Mouse (Mus musculus) R1 (cell line): ENCODE data around the gene Serinc3.
"Not testable (repeated sequence)": the region's sequence is repeated elsewhere in the genome, so short reads cannot be mapped to it uniquely, and the experiment has no call there.

Experiments
- DNase-seq: peaks from one replicate; pipeline ENCODE4 v3.0.0-alpha.2; 2018; ENCODE audit warnings: low read depth, low spot score

Gene Serinc3

GRCm38 (mm10) chr2:163631223-163631622, 13.7 kb downstream of the Serinc3 start:
- DNase-seq, result no peak

DNA sequence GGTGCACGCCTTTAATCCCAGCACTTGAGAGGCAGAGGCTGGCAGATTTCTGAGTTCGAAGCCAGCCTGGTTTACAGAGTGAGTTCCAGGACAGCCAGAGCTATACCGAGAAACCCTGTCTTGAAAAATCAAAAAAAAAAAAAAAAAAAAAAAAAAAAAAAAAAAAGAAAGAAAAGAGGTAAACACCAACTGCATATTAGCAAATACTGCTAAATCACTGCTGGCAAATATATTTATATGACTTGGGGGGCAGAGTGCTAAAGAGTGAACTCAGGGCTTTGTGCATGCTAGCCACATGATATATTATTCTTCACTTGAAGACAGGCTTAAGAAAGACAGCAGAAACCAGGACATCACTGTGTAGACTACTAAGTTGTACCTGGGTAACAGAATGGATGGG, 23.5 kb downstream of the Serinc3 start:
- not testable (repeated sequence) for DNase-seq

DNA sequence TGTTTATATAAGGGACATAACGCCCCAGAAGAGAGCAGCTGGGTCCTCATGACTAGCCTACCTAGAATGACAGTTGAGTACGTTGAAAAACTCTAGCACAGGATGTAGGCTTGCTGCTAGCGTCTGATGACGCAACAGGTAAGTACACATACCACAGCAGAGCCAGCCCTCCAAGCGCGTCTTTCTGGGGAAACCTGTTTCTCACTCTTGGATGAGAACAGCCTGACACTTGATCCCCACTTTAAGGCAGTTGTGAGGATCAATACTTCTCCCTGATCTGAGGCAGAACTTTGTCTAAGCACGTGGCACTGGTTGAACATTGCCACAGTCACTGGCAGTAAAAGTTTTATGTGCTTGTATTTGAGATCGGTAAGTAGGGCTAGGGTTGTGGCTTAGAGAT, 24.5 kb downstream of the Serinc3 start:
- no peak for DNase-seq

GRCm38 (mm10) chr2:163617874-163618273, 27.1 kb downstream of the Serinc3 start:
- no peak for DNase-seq

DNA sequence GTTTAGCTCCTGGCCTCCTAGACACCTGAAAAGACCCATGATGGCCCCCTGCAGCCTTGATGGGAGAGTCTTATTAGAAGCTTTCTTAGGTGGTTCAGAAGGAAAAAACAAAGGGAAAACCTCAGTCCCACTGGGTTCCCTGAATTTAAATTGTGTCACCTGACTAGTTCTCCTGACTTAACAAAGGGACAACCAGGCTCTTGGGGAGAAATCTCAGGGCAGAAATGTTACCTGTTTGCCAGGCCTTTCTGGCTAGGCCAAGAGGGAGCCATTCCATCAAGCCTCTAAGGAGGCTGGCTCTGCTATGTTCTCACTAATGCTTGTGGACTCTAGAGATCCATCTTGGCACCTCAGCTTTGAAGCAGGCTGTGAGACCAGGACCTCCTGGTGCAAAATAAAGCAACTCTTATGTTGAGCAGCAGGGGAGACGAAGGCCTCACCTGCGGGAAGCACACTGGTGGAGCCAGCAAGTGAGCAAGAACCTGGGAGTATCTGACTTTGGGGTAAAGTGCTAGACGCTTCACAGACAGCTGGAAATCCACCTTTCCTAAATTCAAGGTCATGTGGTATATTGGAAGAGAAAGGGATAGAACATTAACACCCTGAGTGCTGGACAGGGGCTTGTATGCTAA, 27.6 kb downstream of the Serinc3 start:
- peak; percentile 16 for DNase-seq

DNA sequence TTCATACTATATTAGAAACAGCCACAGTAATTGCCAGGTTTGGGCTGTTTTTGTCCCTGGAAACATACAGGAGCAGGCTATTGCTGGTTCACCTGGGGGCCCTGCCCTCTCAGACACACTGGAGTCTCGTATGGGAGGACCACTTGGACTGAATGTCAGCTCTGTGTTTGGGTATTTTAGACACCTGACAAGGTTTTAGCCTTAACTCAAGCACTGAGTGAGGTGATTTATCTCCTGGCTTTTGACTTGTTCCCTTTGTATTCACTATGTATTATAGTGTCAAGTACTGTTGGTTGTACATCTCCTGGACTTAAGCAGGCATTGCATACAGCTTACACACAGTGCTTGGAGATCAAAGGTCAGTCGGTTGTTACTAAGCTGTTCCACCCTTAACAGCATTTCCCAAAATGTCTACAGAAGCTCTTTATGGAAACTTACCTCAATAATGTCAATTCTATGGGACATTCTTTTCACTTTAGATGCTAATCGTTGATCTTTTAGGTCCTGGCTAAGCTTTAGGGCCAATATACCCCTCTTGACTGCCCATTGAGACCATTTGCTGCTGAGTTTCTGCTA, 28.2 kb downstream of the Serinc3 start:
- no peak for DNase-seq

DNA sequence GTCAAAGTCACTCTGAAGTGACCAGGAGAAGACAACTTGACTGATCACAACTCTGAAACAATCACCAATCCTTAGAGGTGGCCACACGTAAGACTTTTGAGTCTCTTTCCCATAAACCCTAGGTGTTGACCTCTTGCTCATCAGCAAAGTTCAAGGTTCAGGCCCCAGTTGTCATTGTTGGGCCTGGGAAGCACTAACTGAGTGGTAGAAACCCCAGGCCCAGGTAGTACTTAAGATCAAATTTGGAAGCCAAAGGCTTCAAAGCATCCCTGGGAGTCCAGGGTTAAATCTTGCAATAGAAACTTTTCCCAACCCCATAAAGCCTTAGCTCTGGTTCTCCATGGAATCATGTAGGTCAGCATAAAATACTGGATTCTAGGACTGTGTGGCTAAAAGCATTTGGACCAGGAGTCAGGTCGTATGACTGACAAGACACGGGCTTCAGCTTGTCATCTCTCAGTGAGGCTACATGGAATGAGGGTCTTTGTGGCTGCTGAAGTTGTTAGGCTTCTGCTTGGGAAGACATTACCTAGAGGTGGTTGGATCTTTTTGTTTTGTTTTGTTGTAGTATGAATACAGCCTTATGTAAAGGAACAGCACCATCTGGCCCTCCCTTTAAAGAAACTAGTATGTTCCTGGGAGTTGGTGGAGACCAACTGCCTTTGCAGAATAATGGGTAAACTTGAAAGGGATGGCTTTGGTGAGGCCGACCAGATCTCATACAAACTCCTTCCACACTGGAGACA, 28.9 kb downstream of the Serinc3 start:
- no peak for DNase-seq

GRCm38 (mm10) chr2:163615401-163615800, 29.5 kb downstream of the Serinc3 start:
- no peak for DNase-seq

DNA sequence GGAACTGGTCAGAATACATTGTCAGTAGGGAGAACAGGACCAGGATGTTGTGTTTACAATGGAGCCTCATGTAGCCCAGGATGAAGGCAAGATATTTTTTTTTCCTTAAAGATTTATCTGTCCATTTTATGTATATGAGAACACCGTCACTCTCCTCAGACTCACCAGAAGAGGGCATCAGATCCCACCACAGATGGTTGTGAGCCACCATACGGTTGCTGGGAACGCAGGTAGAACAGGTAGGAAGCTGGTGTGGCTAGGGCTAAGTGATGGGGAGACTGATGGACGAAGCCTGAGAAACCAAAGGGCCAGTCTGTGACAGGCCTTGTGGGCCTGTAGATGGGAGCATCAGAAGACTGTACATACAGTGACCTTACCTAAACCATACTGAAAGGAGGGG, 30.9 kb downstream of the Serinc3 start:
- no peak for DNase-seq

- DNase-seq, result no peak
These were observed 31.7 kb downstream of the Serinc3 start for GRCm38 (mm10) chr2:163613206-163613605.

- DNase-seq, result peak; percentile 23
These were observed 33.8 kb downstream of the Serinc3 start for GRCm38 (mm10) chr2:163611176-163611575.

DNA sequence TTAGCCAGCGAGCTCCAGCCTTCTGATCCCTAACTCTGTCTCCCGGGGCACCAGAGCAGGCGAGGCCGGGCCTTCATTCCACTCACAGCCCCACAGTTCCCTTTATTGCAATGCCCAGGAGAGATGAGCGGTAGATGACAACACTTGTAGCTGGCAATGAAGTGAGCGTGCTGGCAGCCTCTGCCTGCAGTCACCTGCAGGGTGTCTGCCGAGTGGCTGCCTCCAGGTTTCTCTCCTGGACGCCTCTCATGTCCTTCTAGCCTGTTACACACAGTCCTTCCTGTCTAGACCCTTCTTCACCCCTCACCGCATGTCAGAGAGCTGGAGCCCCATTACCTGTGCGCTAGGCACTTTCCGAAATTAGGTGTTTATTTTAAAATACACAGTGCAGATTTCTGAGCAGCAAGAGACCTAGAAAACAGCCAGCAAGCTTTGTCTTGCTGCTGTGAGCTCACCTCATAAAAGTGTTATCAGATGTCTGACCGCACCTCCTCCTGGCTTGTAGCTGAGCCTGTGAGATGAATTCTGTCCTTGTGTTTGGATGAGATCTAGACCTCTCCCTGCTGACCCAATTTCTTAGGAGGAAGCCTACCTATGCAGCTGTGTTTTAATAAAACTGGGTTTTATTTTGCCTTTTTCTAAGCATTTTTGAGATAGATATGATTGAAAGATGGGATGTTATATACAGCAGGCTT, 35.5 kb downstream of the Serinc3 start:
- no peak for DNase-seq

DNA sequence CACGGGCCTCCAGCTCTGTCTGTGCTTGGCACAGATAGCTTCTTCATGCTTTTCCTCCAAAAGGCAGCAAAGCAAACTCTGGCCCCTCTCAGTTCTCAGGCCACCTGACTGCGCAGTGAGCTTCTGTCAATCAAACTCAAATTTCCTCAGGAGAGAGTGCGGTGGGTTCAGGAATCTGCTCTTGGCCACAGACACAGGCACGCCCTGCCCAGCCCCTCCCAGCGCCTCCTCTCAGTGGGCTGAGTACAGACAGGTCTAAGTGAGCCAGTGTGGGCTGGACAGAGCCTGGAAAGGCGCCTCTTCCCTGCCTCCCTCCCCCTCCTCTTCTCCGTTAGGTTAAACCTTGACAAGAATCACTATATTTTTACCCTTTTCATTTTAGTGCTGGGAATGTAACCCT, 36.9 kb downstream of the Serinc3 start:
- DNase-seq, result peak; percentile 64

DNA sequence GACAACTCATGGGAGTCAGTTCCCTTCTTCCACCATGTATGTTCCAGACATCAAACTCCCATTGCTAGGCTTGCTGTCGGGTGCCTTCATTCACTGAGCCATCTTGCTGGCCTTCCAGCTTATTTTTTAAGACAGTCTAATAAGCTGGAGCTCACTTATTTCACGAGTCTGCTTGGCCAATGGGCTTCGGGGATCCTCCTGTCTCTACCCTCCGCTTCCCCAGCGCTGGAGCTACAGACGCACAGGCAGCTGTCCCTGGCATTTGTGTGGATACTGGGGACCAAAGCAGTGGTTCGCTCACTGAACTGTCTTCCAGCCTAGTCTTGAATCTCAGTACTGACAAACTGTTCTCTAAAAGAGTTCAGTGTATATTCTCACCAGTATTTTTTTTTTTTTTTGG, 38.8 kb downstream of the Serinc3 start:
- no peak for DNase-seq

- DNase-seq, result peak; percentile 87
These were observed 42.6 kb downstream of the Serinc3 start, which contains the start of gene Ttpal for GRCm38 (mm10) chr2:163602101-163602971. Gene Ttpal, plus strand, starts transcription at chr2:163602314.

- no peak for DNase-seq
These were observed 43.2 kb downstream of the Serinc3 start for GRCm38 (mm10) chr2:163601712-163602100.

DNA sequence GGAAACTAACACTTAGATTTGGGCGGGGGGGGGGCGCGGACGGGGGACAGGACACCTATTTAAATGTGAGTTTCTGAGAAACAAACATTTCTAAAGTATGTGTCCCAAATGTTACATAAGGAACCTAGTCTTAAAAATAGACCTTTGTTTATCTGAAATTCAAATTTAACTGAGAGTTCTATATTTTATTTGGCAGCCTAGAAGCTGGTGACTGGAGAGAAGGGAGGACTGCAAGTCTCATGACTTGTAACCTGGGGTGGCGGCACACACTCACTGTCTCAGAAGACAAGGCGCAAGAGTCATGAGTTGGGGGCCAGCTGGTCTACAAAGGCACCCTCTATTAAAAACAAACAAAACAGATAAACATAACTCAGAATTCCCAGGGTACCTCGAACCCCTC, 43.9 kb downstream of the Serinc3 start:
- DNase-seq, result no peak

GRCm38 (mm10) chr2:163599226-163599625, 45.7 kb downstream of the Serinc3 start:
- DNase-seq, result peak; percentile 78

GRCm38 (mm10) chr2:163597661-163598060, 47.3 kb downstream of the Serinc3 start:
- DNase-seq, result peak; percentile 41

DNA sequence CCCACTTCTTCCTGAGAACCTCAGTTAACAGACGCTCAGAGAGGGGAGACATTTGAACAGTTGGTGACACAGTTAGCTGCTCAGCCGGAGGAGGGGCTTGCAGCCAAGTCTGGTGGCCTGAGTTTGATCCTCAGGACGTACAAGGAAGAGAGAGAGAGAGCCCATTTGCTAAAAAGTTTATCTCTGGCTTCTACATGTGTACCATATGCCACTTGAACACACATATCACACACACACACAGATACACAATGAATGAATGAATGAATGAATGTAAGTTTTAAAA, 48.1 kb downstream of the Serinc3 start:
- DNase-seq, result no peak

- no peak for DNase-seq
These were observed 48.7 kb downstream of the Serinc3 start for GRCm38 (mm10) chr2:163596057-163596872.
